Mouse (Mus musculus) liver, postnatal 0 days (tissue): ENCODE results near the gene Ptk6. TPM values are rescaled to one million over a fixed set of nuclear protein-coding genes. Genes with fewer than 3 reads are reported as not detected.

Source experiments
- ATAC-seq: fragments of 200-750 bp; cut with Nextera tagmentation; 2 replicates; pipeline ENCODE4 v1.8.0; 2017; ENCODE audit warnings: mild to moderate bottlenecking, moderate library complexity
- DNase-seq: peaks from one replicate; pipeline ENCODE4 v3.0.0-alpha.2; 2016
- H3K27ac ChIP-seq: fragments of 300-500 bp; sonication (generic); 2 replicates; pipeline ENCODE4 v1.5.1; 2014; ENCODE audit warnings: antibody characterized with exemption, moderate library complexity, mild to moderate bottlenecking, low read depth
- H3K27me3 ChIP-seq: fragments of 300-500 bp; sonication (generic); 2 replicates; pipeline ENCODE4 v1.6.1; 2014; ENCODE audit warnings: low read length, control low read depth, mixed read lengths; ENCODE audit not compliant: insufficient read depth
- H3K36me3 ChIP-seq: fragments of 300-500 bp; sonication (generic); replicated peaks from 2 replicates; pipeline ENCODE4 v1.6.1; 2014; ENCODE audit warnings: mild to moderate bottlenecking, control low read depth, low read length, moderate library complexity, mixed read lengths; ENCODE audit not compliant: insufficient read depth
- H3K4me1 ChIP-seq: fragments of 300-500 bp; sonication (generic); 2 replicates; pipeline ENCODE4 v1.6.1; 2014; ENCODE audit warnings: antibody characterized with exemption, mild to moderate bottlenecking, control low read depth; ENCODE audit not compliant: insufficient read depth
- H3K4me2 ChIP-seq: fragments of 300-500 bp; sonication (generic); 2 replicates; pipeline ENCODE4 v1.6.1; 2014; ENCODE audit warnings: low read depth, mild to moderate bottlenecking, low read length, moderate library complexity, mixed read lengths
- H3K4me3 ChIP-seq: fragments of 300-500 bp; sonication (generic); 2 replicates; pipeline ENCODE4 v1.5.1; 2014; ENCODE audit warnings: low read depth, low read length
- H3K9ac ChIP-seq: fragments of 300-500 bp; sonication (generic); replicated peaks from 2 replicates; pipeline ENCODE4 v1.6.1; 2014; ENCODE audit warnings: mild to moderate bottlenecking, moderate library complexity
- H3K9me3 ChIP-seq: fragments of 300-500 bp; sonication (generic); 2 replicates; pipeline ENCODE4 v1.6.1; 2016; ENCODE audit warnings: mild to moderate bottlenecking, control low read depth, low read length, mixed read lengths
- CTCF ChIP-seq: sonication (generic); IDR thresholded peaks from 2 replicates; pipeline ENCODE4 v1.5.1; 2016; ENCODE audit warnings: antibody characterized with exemption, low read depth
- EP300 ChIP-seq: IDR thresholded peaks from 2 replicates; pipeline ENCODE4 v1.6.1; 2016; ENCODE audit warnings: antibody characterized with exemption, low read depth, mild to moderate bottlenecking
- WGBS: fragments of 180-500 bp; shearing (Covaris S2); extraction: QIAGEN DNeasy Blood & Tissue Kit; methylation state at CpG from one replicate; pipeline ENCODE4 v1.1.7; 2014; ENCODE audit not compliant: insufficient replicate concordance; 5-methylcytosine and 5-hydroxymethylcytosine counted together
- polyA plus RNA-seq: library from polyadenylated mRNA; unstranded; fragments of >200 nt; fragmentation: Nextera tagmentation; extraction: Ambion mirVana; gene quantifications from 2 replicates; pipeline ENCODE4 v1.2.1, GENCODE M21; 2015

Gene Ptk6
- polyA plus RNA-seq, 1 experiment from 2014 or later, result 0.20 TPM

- H3K36me3 ChIP-seq, result peaks cover 36% of the 10 kb centered on the region
- no peak overlapping the region for H3K9ac ChIP-seq
- H3K27me3 ChIP-seq, result no peaks in the 10 kb centered on the region
- WGBS, result 60% methylated on average over 2 of the region's 2 CpGs
- H3K9me3 ChIP-seq, result no peaks in the 10 kb centered on the region
- no peak overlapping the region for H3K4me2 ChIP-seq
- ATAC-seq (no peak), DNase-seq (no peak)
- TF ChIP-seq CTCF, result no peak
- TF ChIP-seq EP300, result no peak
- no peak overlapping the region for H3K4me3 ChIP-seq
- H3K4me1 ChIP-seq, result peaks cover 10% of the 10 kb centered on the region
- no peak overlapping the region for H3K27ac ChIP-seq
Measured at GRCm38 (mm10) chr2:181224994-181225393, 22.4 kb upstream of the Ptk6 start.

DNA sequence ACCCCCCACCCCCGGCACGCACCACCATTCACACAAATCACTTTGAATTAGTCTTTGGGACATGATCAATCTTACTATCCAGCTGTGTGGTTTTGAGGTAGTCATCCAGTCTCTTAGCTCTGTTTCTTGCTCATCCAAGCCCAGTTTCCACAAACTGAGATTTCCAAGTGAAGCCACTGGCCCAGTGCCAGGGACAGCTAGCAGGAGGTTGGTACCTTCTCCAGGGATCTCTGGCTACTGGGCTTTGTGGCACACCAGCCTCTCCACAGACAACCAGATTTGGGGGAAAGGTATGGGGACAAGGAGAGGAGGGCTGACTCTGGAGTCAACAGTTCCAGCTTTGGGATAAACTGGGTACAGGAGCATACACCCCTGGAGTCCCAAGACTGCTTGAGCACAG is 17.8 kb upstream of the Ptk6 start:
- Histone ChIP-seq H3K36me3 (no peaks in the 10 kb centered on the region), H3K9ac (no peak overlapping the region), H3K4me3 (peak overlapping the region; percentile 1; the same call in 1 of the 2 replicates), H3K4me2 (peak overlapping the region; percentile 62), H3K27ac (no peak overlapping the region), H3K27me3 (no peaks in the 10 kb centered on the region), H3K4me1 (peaks cover 16% of the 10 kb centered on the region), H3K9me3 (no peaks in the 10 kb centered on the region)
- 24% methylated on average over 2 of the region's 2 CpGs for WGBS
- no peak for ATAC-seq
- TF ChIP-seq EP300, result no peak
- TF ChIP-seq CTCF, result no peak
- DNase-seq, result no peak

- TF ChIP-seq EP300 (no peak), CTCF (peak; percentile 29)
- no peak within 1 kb of the TSS for H3K27ac ChIP-seq
- peak within 1 kb of the TSS; percentile 62 for H3K4me2 ChIP-seq
- H3K27me3 ChIP-seq, result no peaks in the 10 kb centered on the region
- no peak within 1 kb of the TSS; the same call in 1 of the 2 replicates for H3K9ac ChIP-seq
- no peaks in the 10 kb centered on the region for H3K9me3 ChIP-seq
- H3K4me1 ChIP-seq, result peaks cover 14% of the 10 kb centered on the region
- H3K36me3 ChIP-seq, result no peaks in the 10 kb centered on the region
- 4% methylated on average over 25 of the region's 25 CpGs for WGBS
- H3K4me3 ChIP-seq, result peak within 1 kb of the TSS; percentile 1; the same call in 1 of the 2 replicates
- DNase-seq, result peak; percentile 72
- peak; percentile 86 for ATAC-seq
Measured at GRCm38 (mm10) chr2:181219538-181220216, 17.1 kb upstream of the Ptk6 start, which contains the start of gene Fndc11. Fndc11 (plus strand) TSS chr2:181220013.

DNA sequence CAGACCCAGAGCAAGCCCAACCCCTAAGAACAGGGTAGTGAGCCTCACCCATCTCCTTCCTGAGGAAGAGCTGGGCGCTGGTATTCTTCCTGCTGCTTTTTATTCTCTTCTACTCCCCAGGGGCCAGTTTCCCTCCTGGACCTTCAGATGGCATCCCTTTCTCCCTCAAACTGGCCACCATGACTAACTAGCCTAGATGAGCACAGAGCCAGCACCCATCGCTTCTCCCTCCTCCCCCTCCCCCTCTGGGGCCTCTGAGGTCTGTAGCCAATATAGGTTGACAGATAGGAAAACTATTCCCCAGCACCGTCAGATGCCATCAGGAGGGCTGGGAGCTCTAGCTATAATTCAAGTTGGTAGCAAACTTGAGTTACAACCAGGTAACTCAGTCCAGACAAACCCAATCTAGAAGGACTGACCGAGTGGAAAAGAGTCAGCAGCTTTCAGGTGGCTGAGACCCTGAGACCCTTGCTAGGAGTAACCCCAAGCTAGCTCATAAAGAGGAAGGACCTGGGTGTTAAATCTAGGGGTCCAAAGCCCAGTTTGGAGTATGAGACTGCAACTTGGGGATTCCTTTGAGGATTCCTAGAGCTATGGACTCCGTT is 16.4 kb upstream of the Ptk6 start:
- H3K27ac ChIP-seq, result no peak overlapping the region
- no peak overlapping the region for H3K9ac ChIP-seq
- no peak overlapping the region for H3K4me2 ChIP-seq
- whole genome bisulfite sequencing, result 47% methylated on average over 5 of the region's 5 CpGs
- peaks cover under 1% of the 10 kb centered on the region; the same call in 1 of the 2 replicates for H3K27me3 ChIP-seq
- peaks cover 14% of the 10 kb centered on the region for H3K4me1 ChIP-seq
- no peak for TF ChIP-seq EP300
- TF ChIP-seq CTCF, result no peak
- H3K4me3 ChIP-seq, result no peak overlapping the region
- no peak for DNase-seq
- H3K9me3 ChIP-seq, result no peaks in the 10 kb centered on the region
- no peaks in the 10 kb centered on the region for H3K36me3 ChIP-seq
- no peak for ATAC-seq

DNA sequence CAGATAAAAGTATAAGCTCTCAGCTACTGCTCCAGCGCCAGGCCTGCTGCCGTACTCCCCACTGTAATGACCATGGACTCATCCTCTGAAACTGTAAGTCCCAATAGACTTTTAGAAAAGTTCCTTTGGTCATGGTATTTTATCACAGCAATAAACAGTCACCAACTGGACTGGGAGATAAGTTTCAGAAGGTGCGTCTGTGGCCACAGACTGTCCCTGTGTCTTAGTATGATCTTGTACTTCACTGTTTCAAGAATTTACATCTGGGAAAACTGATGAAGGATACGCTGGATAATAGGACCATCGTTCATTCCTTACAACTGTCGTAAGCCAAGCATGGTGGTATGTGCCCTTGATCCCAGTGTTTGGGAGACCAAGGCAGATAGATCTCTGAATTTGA is 13.4 kb upstream of the Ptk6 start:
- 73% methylated on average over 6 of the region's 6 CpGs for WGBS
- no peak for DNase-seq
- Histone ChIP-seq H3K27ac (no peak overlapping the region), H3K9ac (no peak overlapping the region), H3K4me1 (peaks cover 14% of the 10 kb centered on the region), H3K27me3 (peaks cover 27% of the 10 kb centered on the region), H3K9me3 (no peaks in the 10 kb centered on the region), H3K36me3 (no peaks in the 10 kb centered on the region), H3K4me3 (no peak overlapping the region), H3K4me2 (no peak overlapping the region)
- TF ChIP-seq EP300, result no peak
- no peak for TF ChIP-seq CTCF
- ATAC-seq, result no peak

GRCm38 (mm10) chr2:181213021-181213445 is 10.4 kb upstream of the Ptk6 start, which contains the start of gene Srms:
Srms (minus strand) TSS chr2:181213185.
- peak within 1 kb of the TSS; percentile 84 for H3K4me2 ChIP-seq
- WGBS, result 2% methylated on average over 17 of the region's 17 CpGs
- H3K36me3 ChIP-seq, result no peaks in the 10 kb centered on the region
- no peaks in the 10 kb centered on the region for H3K9me3 ChIP-seq
- no peak within 1 kb of the TSS for H3K27ac ChIP-seq
- H3K27me3 ChIP-seq, result peaks cover 31% of the 10 kb centered on the region
- TF ChIP-seq CTCF (no peak), EP300 (no peak)
- H3K4me3 ChIP-seq, result peak within 1 kb of the TSS; percentile 50
- peak; percentile 82 for ATAC-seq
- H3K9ac ChIP-seq, result peak within 1 kb of the TSS; percentile 46
- DNase-seq, result peak; percentile 53
- no peaks in the 10 kb centered on the region; the same call in 1 of the 2 replicates for H3K4me1 ChIP-seq
